Comparison of ENCODE assay signal across 8 mouse cellular contexts in the genomic region with DNA sequence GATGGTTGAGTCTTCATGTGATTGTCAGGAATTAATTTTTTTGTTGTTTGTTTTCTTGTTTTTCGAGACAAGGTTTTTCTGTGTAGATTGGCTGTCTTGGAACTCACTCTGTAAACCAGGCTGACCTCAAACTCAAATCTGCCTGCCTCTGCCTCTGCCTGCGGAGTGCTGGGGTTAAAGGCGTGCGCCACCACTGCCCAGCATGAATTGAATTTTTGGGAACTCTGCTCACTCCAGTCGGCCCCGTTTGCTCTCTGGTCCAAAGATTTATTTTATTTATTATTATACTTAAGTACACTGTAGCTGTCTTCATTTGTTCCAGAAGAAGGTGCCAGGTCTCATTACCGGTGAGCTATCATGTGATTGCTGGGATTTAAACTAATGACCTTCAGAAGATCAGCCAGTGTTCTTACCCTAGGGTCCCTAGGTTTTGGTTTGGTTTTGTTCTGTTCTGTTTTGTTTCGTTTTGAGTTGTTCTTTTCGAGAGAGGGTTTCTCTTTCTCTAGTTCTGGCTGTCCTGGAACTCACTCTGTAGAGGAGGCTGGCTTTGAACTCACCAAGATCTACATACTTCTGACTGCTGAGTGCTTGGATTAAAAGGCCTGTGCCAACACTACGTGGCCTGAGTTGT. TPM values are rescaled to one million over a fixed set of nuclear protein-coding genes. Genes with fewer than 3 reads are reported as not detected.
DNase-seq lines count a peak whose midpoint lies in the region; ATAC-seq lines count a peak whose summit lies in the region.

No protein-coding gene starts in this region.

- no peak overlapping the region for H3K9ac ChIP-seq in kidney, embryonic 14.5 days (ENCODE audit: low read depth, low read length)
- H3K9ac ChIP-seq in hindbrain, embryonic 15.5 days = peak overlapping the region; percentile 32
- H3K9ac ChIP-seq in midbrain, embryonic 13.5 days (replicated peaks) = peak overlapping the region; percentile 41; the same call in 1 of the 2 replicates

- ATAC-seq in kidney, embryonic 14.5 days (ENCODE audit: low FRiP score, low TSS enrichment) = no peak
- ATAC-seq in hindbrain, embryonic 15.5 days (ENCODE audit: low FRiP score, low read depth) = no peak
- peak; percentile 13; the same call in 1 of the 2 replicates for ATAC-seq in midbrain, embryonic 13.5 days

- 55% methylated on average over 10 of the region's 10 CpGs for WGBS in kidney, embryonic 14.5 days
- 53% methylated on average over 10 of the region's 10 CpGs for WGBS in hindbrain, embryonic 15.5 days
- 56% methylated on average over 10 of the region's 10 CpGs for WGBS in midbrain, embryonic 13.5 days

- peak overlapping the region; percentile 98; the same call in 1 of the 2 replicates for H3K4me3 ChIP-seq in kidney, embryonic 14.5 days (ENCODE audit: low read length)
- no peak overlapping the region for H3K4me3 ChIP-seq in brown adipose tissue, adult 24 weeks (ENCODE audit: insufficient read depth, low read depth, low read length)
- peak overlapping the region; percentile 59 for H3K4me3 ChIP-seq in hindbrain, embryonic 15.5 days
- H3K4me3 ChIP-seq in midbrain, embryonic 13.5 days (replicated peaks) = peak overlapping the region; percentile 81

- H3K27ac ChIP-seq in kidney, embryonic 14.5 days (ENCODE audit: low read depth, low read length) = peak overlapping the region; percentile 37; the same call in 1 of the 2 replicates
- H3K27ac ChIP-seq in brown adipose tissue, adult 24 weeks (replicated peaks; ENCODE audit: low read depth, low read length) = peak overlapping the region; percentile 77
- peak overlapping the region; percentile 94 for H3K27ac ChIP-seq in hindbrain, embryonic 15.5 days (replicated peaks)
- no peak overlapping the region for H3K27ac ChIP-seq in midbrain, embryonic 13.5 days

- no peaks in the 10 kb centered on the region for H3K9me3 ChIP-seq in kidney, embryonic 14.5 days (ENCODE audit: control insufficient read depth, low read length)
- no peaks in the 10 kb centered on the region for H3K9me3 ChIP-seq in hindbrain, embryonic 15.5 days
- no peaks in the 10 kb centered on the region for H3K9me3 ChIP-seq in midbrain, embryonic 13.5 days

- no peak for DNase-seq in kidney, postnatal 14 days
- no peak for DNase-seq in left cerebral cortex, adult 18-20 months (ENCODE audit: low spot score in 2 of 2)
- no peak for DNase-seq in left cerebral cortex, adult 11 months (ENCODE audit: low spot score)
- DNase-seq in right cerebral cortex, postnatal 14 days = no peak

- H3K4me1 ChIP-seq in kidney, embryonic 14.5 days (ENCODE audit: control insufficient read depth, insufficient read depth, low read length) = peaks cover 32% of the 10 kb centered on the region
- peaks cover 3% of the 10 kb centered on the region; the same call in 1 of the 2 replicates for H3K4me1 ChIP-seq in brown adipose tissue, adult 24 weeks (ENCODE audit: control insufficient read depth, insufficient read depth, insufficient read length, low read length)
- H3K4me1 ChIP-seq in hindbrain, embryonic 15.5 days (replicated peaks) = peaks cover 47% of the 10 kb centered on the region
- peaks cover 47% of the 10 kb centered on the region for H3K4me1 ChIP-seq in midbrain, embryonic 13.5 days (replicated peaks)

- H3K4me2 ChIP-seq in kidney, embryonic 14.5 days (replicated peaks; ENCODE audit: low read depth, low read length) = peak overlapping the region; percentile 40
- H3K4me2 ChIP-seq in hindbrain, embryonic 15.5 days = peak overlapping the region; percentile 50
- peak overlapping the region; percentile 44 for H3K4me2 ChIP-seq in midbrain, embryonic 13.5 days (replicated peaks)

- no peaks in the 10 kb centered on the region for H3K27me3 ChIP-seq in kidney, embryonic 14.5 days (ENCODE audit: control insufficient read depth, insufficient read depth, low read length)
- no peaks in the 10 kb centered on the region for H3K27me3 ChIP-seq in hindbrain, embryonic 15.5 days
- H3K27me3 ChIP-seq in midbrain, embryonic 13.5 days = no peaks in the 10 kb centered on the region

- H3K36me3 ChIP-seq in kidney, embryonic 14.5 days (ENCODE audit: control insufficient read depth, insufficient read depth, low read length) = peaks cover 34% of the 10 kb centered on the region
- peaks cover 28% of the 10 kb centered on the region for H3K36me3 ChIP-seq in hindbrain, embryonic 15.5 days
- peaks cover 27% of the 10 kb centered on the region for H3K36me3 ChIP-seq in midbrain, embryonic 13.5 days

RNA-seq across cellular contexts. Expression of a gene that starts 0.6 kb away (rescaled TPM):
- polyA plus RNA-seq in kidney, embryonic 14.5 days (2014; fragmentation: Nextera tagmentation; extraction: Ambion mirVana) = 1,650 and 2,291 TPM in 2 replicates
- 881 and 950 TPM in 2 replicates for polyA plus RNA-seq in brown adipose tissue, adult 24 weeks (2012; ENCODE audit: insufficient read depth, insufficient read length, missing spikeins)
- polyA plus RNA-seq in hindbrain, embryonic 15.5 days (2015; fragmentation: Nextera tagmentation; extraction: Ambion mirVana) = 743 and 824 TPM in 2 replicates
- 934 and 937 TPM in 2 replicates for polyA plus RNA-seq in midbrain, embryonic 13.5 days (2015; fragmentation: Nextera tagmentation; extraction: Ambion mirVana)
- 100 to 1,000 TPM; 729 to 741 TPM for total RNA-seq in left cerebral cortex, adult 18-20 months (2021)

RNA-seq across cellular contexts. Expression of a gene that starts 4.2 kb away (rescaled TPM):
- polyA plus RNA-seq in kidney, embryonic 14.5 days (2014; fragmentation: Nextera tagmentation; extraction: Ambion mirVana) = 128 and 156 TPM in 2 replicates
- 61.8 and 78.8 TPM in 2 replicates for polyA plus RNA-seq in brown adipose tissue, adult 24 weeks (2012; ENCODE audit: insufficient read depth, insufficient read length, missing spikeins)
- polyA plus RNA-seq in hindbrain, embryonic 15.5 days (2015; fragmentation: Nextera tagmentation; extraction: Ambion mirVana) = 58.0 and 65.7 TPM in 2 replicates
- polyA plus RNA-seq in midbrain, embryonic 13.5 days (2015; fragmentation: Nextera tagmentation; extraction: Ambion mirVana) = 42.0 and 43.4 TPM in 2 replicates
- 10 to 100 TPM; 15.2 to 18.0 TPM for total RNA-seq in left cerebral cortex, adult 18-20 months (2021)

RNA-seq across cellular contexts. Expression of a gene that starts 7.5 kb away (rescaled TPM):
- 23.1 and 28.1 TPM in 2 replicates for polyA plus RNA-seq in kidney, embryonic 14.5 days (2014; fragmentation: Nextera tagmentation; extraction: Ambion mirVana)
- 77.2 and 118 TPM in 2 replicates for polyA plus RNA-seq in brown adipose tissue, adult 24 weeks (2012; ENCODE audit: insufficient read depth, insufficient read length, missing spikeins)
- 12.8 and 13.2 TPM in 2 replicates for polyA plus RNA-seq in hindbrain, embryonic 15.5 days (2015; fragmentation: Nextera tagmentation; extraction: Ambion mirVana)
- polyA plus RNA-seq in midbrain, embryonic 13.5 days (2015; fragmentation: Nextera tagmentation; extraction: Ambion mirVana) = 5.0 and 5.9 TPM in 2 replicates
- total RNA-seq in left cerebral cortex, adult 18-20 months (2021) = 10 to 100 TPM; 25.3 to 33.8 TPM

RNA-seq across cellular contexts. Expression of a gene that starts 7.5 kb away (rescaled TPM):
- polyA plus RNA-seq in kidney, embryonic 14.5 days (2014; fragmentation: Nextera tagmentation; extraction: Ambion mirVana) = 15.8 and 20.6 TPM in 2 replicates
- polyA plus RNA-seq in brown adipose tissue, adult 24 weeks (2012; ENCODE audit: insufficient read depth, insufficient read length, missing spikeins) = 3.2 and 6.3 TPM in 2 replicates
- polyA plus RNA-seq in hindbrain, embryonic 15.5 days (2015; fragmentation: Nextera tagmentation; extraction: Ambion mirVana) = 7.5 and 8.5 TPM in 2 replicates
- 4.7 and 5.2 TPM in 2 replicates for polyA plus RNA-seq in midbrain, embryonic 13.5 days (2015; fragmentation: Nextera tagmentation; extraction: Ambion mirVana)
- total RNA-seq in left cerebral cortex, adult 18-20 months (2021) = 1 to 10 TPM; 3.2 to 3.5 TPM

RNA-seq across cellular contexts. Expression of a gene that starts 9.2 kb away (rescaled TPM):
- 3.4 and 4.1 TPM in 2 replicates for polyA plus RNA-seq in kidney, embryonic 14.5 days (2014; fragmentation: Nextera tagmentation; extraction: Ambion mirVana)
- 102 and 105 TPM in 2 replicates for polyA plus RNA-seq in brown adipose tissue, adult 24 weeks (2012; ENCODE audit: insufficient read depth, insufficient read length, missing spikeins)
- 3.1 and 3.2 TPM in 2 replicates for polyA plus RNA-seq in hindbrain, embryonic 15.5 days (2015; fragmentation: Nextera tagmentation; extraction: Ambion mirVana)
- polyA plus RNA-seq in midbrain, embryonic 13.5 days (2015; fragmentation: Nextera tagmentation; extraction: Ambion mirVana) = 0.84 and 2.2 TPM in 2 replicates
- 1 to 10 TPM; 5.7 to 6.3 TPM for total RNA-seq in left cerebral cortex, adult 18-20 months (2021)
